Mouse (Mus musculus) adrenal gland, adult (tissue): ENCODE results near the gene Gm10330.
"Not testable (repeated sequence)": the region's sequence is repeated elsewhere in the genome, so short reads cannot be mapped to it uniquely, and the experiment has no call there.

Experiments used
- DNase-seq, 2 experiments: peaks; one replicate each; pipeline ENCODE4 v3.0.0; 2022 to 2023; ENCODE audit warnings: low spot score in 1 of 2; ENCODE audit not compliant: inconsistent age in 2 of 2

The Gm10330 gene

DNA sequence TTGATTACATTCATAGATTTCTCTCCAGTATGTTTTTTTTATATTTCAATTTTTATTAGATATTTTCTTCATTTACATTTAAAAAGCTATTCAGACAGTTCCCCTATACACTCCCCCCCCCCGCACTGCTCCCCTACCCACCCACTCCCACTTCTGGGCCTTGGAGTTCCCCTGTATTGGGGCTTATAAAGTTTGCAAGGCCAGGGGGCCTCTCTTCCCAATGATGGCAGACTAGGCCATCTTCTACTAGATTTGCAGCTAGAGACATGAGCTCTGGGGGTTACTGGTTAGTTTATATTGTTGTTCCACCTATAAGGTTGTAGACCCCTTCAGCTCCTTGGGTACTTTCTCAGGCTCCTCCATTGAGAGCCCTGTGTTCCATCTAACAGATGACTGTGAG lies at the start of gene Gm10330:
Gene Gm10330, minus strand, starts transcription at position 101 of the 400 bp plus-strand sequence.
- DNase-seq: not testable (repeated sequence)

DNA sequence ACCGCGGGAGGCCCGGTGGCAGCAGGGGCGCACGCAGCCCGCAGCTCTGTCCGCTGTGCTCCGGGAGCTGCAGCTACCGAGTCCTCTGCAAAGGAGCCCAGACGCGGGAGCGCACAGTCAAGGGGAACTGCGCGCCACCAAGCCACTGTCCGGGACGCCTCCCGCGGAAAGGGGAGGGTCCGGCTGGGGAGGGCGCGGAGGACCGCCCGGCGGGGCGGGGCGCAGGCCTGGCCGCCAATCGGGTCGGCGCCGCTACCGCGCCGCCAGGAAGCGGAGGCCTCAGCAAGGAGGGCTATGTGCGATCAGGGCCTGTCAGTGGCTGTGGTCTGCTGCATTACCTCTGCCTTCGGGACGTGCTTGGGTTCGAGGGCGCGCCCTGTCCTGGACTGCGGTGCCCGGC lies 20.7 kb upstream of the Gm10330 start:
- not testable (repeated sequence) for DNase-seq

DNA sequence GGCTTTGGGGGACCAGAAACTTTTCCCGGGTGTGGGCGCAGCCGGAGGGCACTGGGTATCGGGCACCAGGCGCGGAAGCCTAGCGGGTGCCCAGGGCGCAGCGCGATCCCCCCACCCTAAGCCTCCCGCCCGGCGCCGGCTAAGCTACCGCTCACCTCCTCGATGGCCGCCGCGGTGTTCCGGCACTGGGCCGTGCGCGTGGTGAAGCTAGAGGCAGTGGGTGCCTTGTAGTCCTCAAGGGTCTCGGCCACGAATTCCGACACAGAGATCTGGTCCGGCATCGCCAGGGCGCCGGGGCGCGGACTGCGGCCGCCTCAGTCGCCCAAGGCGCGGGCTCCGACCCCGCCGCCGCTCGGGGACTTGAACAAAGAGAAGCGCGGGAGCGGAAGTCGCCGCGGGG lies 20.3 kb upstream of the Gm10330 start:
- peak; percentile 6 to 43 for DNase-seq
